Mouse (Mus musculus) liver, adult (tissue): ENCODE results near the gene Mtmr3.

Experiments
- GATA4 ChIP-seq: IDR thresholded peaks from 2 replicates; pipeline ENCODE4 v1.6.1; 2014; ENCODE audit warnings: mild to moderate bottlenecking, low read length; ENCODE audit not compliant: insufficient replicate concordance

Gene Mtmr3

GRCm38 (mm10) chr11:4594608-4595500 lies at the start of gene Mtmr3:
Gene Mtmr3, minus strand, starts transcription at chr11:4594863.
- no peak for TF ChIP-seq GATA4

- TF ChIP-seq GATA4, result no peak
Measured at GRCm38 (mm10) chr11:4643722-4644121, 49.1 kb upstream of the Mtmr3 start.

GRCm38 (mm10) chr11:4641185-4641584 lies 46.5 kb upstream of the Mtmr3 start:
- no peak for TF ChIP-seq GATA4

GRCm38 (mm10) chr11:4638261-4638660 lies 43.6 kb upstream of the Mtmr3 start:
- no peak for TF ChIP-seq GATA4

- TF ChIP-seq GATA4, result peak; percentile 70; the same call in 1 of the 2 replicates
Measured at GRCm38 (mm10) chr11:4637534-4638234, 43.0 kb upstream of the Mtmr3 start, which contains the start of gene Ascc2. Gene Ascc2, plus strand, starts transcription at chr11:4637747.

- TF ChIP-seq GATA4, result no peak
Measured at GRCm38 (mm10) chr11:4636782-4637342, 42.2 kb upstream of the Mtmr3 start.

- TF ChIP-seq GATA4, result no peak
Measured at GRCm38 (mm10) chr11:4634395-4634794, 39.7 kb upstream of the Mtmr3 start.

- no peak for TF ChIP-seq GATA4
Measured at GRCm38 (mm10) chr11:4633420-4633819, 38.8 kb upstream of the Mtmr3 start.

- TF ChIP-seq GATA4, result no peak; the same call in 1 of the 2 replicates
Measured at GRCm38 (mm10) chr11:4629861-4630280, 35.2 kb upstream of the Mtmr3 start.

GRCm38 (mm10) chr11:4627636-4628035 lies 33.0 kb upstream of the Mtmr3 start:
- no peak for TF ChIP-seq GATA4

- TF ChIP-seq GATA4, result no peak
Measured at GRCm38 (mm10) chr11:4625931-4626330, 31.3 kb upstream of the Mtmr3 start.

GRCm38 (mm10) chr11:4622997-4623396 lies 28.3 kb upstream of the Mtmr3 start:
- TF ChIP-seq GATA4, result no peak

GRCm38 (mm10) chr11:4622442-4622986 lies 27.9 kb upstream of the Mtmr3 start:
- TF ChIP-seq GATA4, result no peak

GRCm38 (mm10) chr11:4621866-4622265 lies 27.2 kb upstream of the Mtmr3 start:
- TF ChIP-seq GATA4, result no peak

- TF ChIP-seq GATA4, result no peak; the same call in 1 of the 2 replicates
Measured at GRCm38 (mm10) chr11:4620501-4621108, 25.9 kb upstream of the Mtmr3 start.

- TF ChIP-seq GATA4, result no peak
Measured at GRCm38 (mm10) chr11:4620017-4620485, 25.4 kb upstream of the Mtmr3 start, which contains the start of gene Gm11032. Gene Gm11032, plus strand, starts transcription at chr11:4620067.
